Mouse (Mus musculus): Measurements from ENCODE around the gene Gm21887. TPM values are rescaled to one million over a fixed set of nuclear protein-coding genes. Genes with fewer than 3 reads are reported as not detected.
"Not testable (repeated sequence)": the region's sequence is repeated elsewhere in the genome, so short reads cannot be mapped to it uniquely, and the experiment has no call there.

Gm21887 gene
- polyA plus RNA-seq, 1 experiment from 2014 or later, result 229 TPM

DNA sequence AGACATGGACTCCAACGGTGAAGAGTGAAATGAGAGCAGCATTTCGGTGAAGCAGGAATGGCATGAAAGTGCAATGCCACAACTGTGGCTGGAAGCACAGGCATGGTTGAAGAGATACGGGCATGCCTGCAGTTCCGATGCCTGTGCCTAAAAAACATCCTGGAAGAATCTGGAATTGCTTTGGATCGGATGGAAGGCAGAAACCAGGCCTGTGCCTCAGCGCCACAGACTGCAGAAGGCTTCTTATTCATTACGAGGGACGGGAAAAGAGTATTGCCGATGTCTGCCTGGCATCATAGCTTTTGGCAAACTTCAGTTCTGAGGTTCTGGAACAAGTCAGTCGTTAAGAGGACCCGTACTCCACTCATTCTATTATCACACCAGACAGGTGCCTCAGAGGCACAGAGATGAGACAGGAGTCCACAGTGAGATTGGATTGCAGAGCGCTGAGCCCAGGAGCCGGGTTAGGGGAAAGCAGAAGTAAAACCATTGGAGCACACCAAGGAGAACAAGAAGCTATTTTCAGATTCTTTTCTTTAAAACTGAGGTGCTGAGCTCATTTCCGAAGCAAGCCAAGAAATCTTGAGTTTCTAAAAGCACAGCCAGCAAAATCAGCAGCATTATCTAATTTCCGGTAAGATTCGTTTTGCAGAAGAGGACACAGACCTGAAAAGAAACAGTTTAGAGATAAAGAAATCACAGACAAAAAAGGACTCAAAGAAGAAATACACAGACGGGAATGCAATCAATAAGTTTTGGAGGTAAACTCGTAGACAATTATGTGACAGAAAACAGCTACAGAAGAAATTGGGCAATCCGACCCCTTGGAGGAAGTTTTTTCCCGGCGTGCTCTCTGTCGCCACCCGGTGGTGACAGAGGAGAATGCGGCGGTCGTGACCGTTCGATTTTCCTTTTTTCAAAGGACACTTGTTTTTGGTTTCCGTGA lies 30.8 kb upstream of the Gm21887 start:
- not testable (repeated sequence) for H3K27me3 ChIP-seq (ENCODE audit: insufficient read depth, poor library complexity, severe bottlenecking)

DNA sequence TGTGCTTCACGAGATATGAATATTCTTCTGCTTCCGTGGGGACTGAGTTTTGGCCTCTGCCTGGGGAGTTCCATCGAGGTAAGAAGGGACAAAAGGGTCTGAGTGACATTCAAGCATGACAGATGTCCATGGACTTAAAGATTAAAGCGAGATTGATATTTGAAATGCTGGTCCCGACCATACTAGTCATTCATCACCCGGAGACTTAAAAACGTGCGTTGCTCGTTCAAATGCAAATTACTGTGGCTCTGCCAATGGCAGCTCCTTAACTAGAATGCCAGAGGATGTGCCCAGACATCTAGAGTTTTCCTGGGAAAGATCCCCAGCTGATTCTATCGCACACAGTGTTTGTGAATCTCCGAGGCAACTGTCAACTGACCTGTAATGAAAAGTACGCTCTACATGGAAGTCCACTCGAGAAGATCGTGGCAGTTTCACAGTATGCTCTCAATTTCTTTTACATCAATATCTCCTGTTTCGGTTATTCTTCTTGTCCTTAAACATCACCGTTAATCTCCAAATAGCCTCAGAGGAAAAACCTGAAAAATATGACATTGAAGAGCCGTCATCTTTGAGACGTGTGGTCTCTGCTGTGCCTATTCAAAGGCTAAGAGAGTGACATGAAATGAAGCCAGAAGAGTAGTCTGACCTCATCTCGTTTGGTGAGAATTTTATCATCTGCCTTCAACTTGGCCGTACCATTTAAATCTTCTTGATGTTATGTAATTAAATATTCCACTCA lies 29.8 kb upstream of the Gm21887 start:
- WGBS, result 86% methylated on average over 20 of the region's 20 CpGs
- not testable (repeated sequence) for DNase-seq (ENCODE audit: low spot score); H3K27me3 ChIP-seq (ENCODE audit: insufficient read depth, poor library complexity, severe bottlenecking); H3K27ac ChIP-seq; H3K4me3 ChIP-seq; H3K4me1 ChIP-seq (replicated peaks)
- Histone ChIP-seq H3K9me3 (peaks cover 94% of the 10 kb centered on the region), H3K36me3 (peaks cover 95% of the 10 kb centered on the region)

More for the DNA sequence above, 30.8 kb upstream of the Gm21887 start:
- peak; percentile 80 for DNase-seq (ENCODE audit: low spot score)
- peaks cover 94% of the 10 kb centered on the region for H3K9me3 ChIP-seq
- peaks cover 95% of the 10 kb centered on the region for H3K36me3 ChIP-seq
- not testable (repeated sequence) for H3K4me1 ChIP-seq (replicated peaks); H3K27ac ChIP-seq; H3K4me3 ChIP-seq
- 71% methylated on average over 29 of the region's 29 CpGs for WGBS

- peaks cover 94% of the 10 kb centered on the region for H3K9me3 ChIP-seq
- not testable (repeated sequence) for H3K27me3 ChIP-seq (ENCODE audit: insufficient read depth, poor library complexity, severe bottlenecking); H3K4me1 ChIP-seq (replicated peaks); H3K4me3 ChIP-seq; DNase-seq (ENCODE audit: low spot score); H3K27ac ChIP-seq
- 89% methylated on average over 6 of the region's 6 CpGs for WGBS
- H3K36me3 ChIP-seq, result peaks cover 95% of the 10 kb centered on the region
These were observed 29.3 kb upstream of the Gm21887 start for GRCm38 (mm10) chrX:169980203-169980556.

GRCm38 (mm10) chrX:169980809-169981289 lies 28.6 kb upstream of the Gm21887 start:
- Histone ChIP-seq H3K27me3 (ENCODE audit: insufficient read depth, poor library complexity, severe bottlenecking) (no peaks in the 10 kb centered on the region), H3K4me3 (no peak overlapping the region), H3K4me1 (replicated peaks) (no peaks in the 10 kb centered on the region), H3K27ac (no peak overlapping the region), H3K36me3 (peaks cover 95% of the 10 kb centered on the region), H3K9me3 (peaks cover 92% of the 10 kb centered on the region)
- WGBS, result 86% methylated on average over 12 of the region's 12 CpGs
- DNase-seq (ENCODE audit: low spot score), result no peak

DNA sequence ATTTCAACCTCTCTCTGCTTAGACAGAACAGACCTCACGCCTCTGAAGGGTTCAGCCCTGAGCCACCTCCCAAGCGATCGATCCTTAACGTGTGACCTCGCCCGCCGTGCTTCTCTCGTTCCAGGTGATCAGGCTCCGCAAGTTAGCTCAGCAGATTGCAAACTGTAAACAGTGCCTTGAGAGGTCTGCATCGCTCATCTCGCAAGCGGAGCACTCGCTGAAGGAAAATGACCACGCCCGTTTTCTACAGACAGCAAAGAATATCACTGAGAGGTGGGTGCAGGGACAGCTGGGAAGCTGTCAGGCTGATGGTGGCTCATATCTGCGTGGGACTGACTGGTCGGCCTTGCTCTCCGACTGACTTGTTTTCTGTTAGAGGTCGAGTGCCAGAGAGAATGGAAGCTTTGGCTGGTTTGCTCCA lies 27.7 kb upstream of the Gm21887 start:
- Histone ChIP-seq H3K36me3 (peaks cover 96% of the 10 kb centered on the region), H3K9me3 (peaks cover 93% of the 10 kb centered on the region)
- H3K4me1 ChIP-seq (replicated peaks); H3K27me3 ChIP-seq (ENCODE audit: insufficient read depth, poor library complexity, severe bottlenecking); H3K4me3 ChIP-seq; H3K27ac ChIP-seq; DNase-seq (ENCODE audit: low spot score): not testable (repeated sequence)
- 91% methylated on average over 19 of the region's 19 CpGs for WGBS

GRCm38 (mm10) chrX:169982606-169983400 lies 26.7 kb upstream of the Gm21887 start:
- H3K4me3 ChIP-seq; H3K27ac ChIP-seq; H3K27me3 ChIP-seq (ENCODE audit: insufficient read depth, poor library complexity, severe bottlenecking); DNase-seq (ENCODE audit: low spot score); H3K4me1 ChIP-seq (replicated peaks): not testable (repeated sequence)
- WGBS, result 93% methylated on average over 23 of the region's 23 CpGs
- Histone ChIP-seq H3K36me3 (peaks cover 93% of the 10 kb centered on the region), H3K9me3 (peaks cover 93% of the 10 kb centered on the region)

DNA sequence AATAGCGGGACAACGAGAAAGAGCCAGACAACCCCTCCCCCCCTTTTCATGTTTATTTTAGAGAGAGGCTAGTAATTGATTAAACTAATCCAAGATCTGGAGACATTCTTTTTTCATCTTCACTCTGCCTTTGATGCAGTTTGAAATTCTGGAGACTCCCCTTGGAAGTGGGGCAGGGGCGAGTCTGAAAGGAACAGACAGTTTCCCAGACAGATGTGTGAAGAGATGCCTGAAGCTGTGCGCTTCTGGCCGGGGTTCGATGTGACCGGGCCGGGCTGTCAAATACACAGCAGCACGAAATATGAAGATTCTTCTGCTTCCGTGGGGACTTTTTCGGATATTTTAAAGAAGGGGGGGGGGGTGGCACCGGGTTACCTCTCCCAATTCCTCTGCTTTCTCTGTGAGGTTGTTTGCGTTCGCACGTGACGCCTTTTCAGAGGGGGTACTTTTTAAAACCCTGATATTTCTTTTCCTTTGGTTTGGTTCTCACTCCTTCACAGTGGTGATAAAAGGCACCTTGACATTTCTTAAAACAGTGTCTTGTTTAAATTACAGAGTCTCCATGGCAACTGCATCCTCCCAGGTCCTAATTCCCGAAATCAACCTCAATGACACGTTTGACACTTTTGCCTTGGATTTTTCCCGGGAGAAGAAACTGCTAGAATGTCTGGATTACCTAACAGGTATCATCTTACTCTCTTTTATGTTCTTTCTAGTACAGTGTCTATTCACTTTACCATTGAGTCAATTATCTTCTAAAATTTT lies 25.9 kb upstream of the Gm21887 start:
- H3K27me3 ChIP-seq (ENCODE audit: insufficient read depth, poor library complexity, severe bottlenecking); DNase-seq (ENCODE audit: low spot score); H3K4me3 ChIP-seq; H3K27ac ChIP-seq; H3K4me1 ChIP-seq (replicated peaks): not testable (repeated sequence)
- Histone ChIP-seq H3K36me3 (peaks cover 90% of the 10 kb centered on the region), H3K9me3 (peaks cover 91% of the 10 kb centered on the region)
- 92% methylated on average over 19 of the region's 19 CpGs for WGBS

GRCm38 (mm10) chrX:169984331-169984730 lies 25.1 kb upstream of the Gm21887 start:
- not testable (repeated sequence) for H3K27me3 ChIP-seq (ENCODE audit: insufficient read depth, poor library complexity, severe bottlenecking); H3K4me1 ChIP-seq (replicated peaks); H3K4me3 ChIP-seq; DNase-seq (ENCODE audit: low spot score); H3K27ac ChIP-seq
- peaks cover 91% of the 10 kb centered on the region for H3K36me3 ChIP-seq
- H3K9me3 ChIP-seq, result peaks cover 91% of the 10 kb centered on the region
- WGBS, result 92% methylated on average over 7 of the region's 7 CpGs

DNA sequence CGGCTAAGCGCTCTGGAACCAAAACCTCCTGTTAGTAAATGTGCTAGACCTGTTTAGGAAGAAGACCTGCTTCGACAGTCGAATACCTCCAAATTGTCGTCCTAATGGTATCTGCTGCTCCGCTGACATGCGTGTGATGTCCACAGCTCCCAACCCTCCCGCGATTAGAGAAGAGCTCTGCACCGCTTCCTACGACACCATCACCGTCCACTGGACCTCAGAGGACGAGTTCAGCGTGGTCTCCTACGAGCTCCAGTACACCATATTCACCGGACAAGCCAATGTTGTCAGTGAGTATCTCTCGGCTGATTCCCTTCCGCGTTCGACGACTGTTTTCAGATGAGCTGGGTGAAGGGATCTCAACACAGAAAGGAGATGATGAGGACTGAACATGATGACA lies 24.6 kb upstream of the Gm21887 start:
- 92% methylated on average over 21 of the region's 21 CpGs for WGBS
- Histone ChIP-seq H3K36me3 (peaks cover 91% of the 10 kb centered on the region), H3K9me3 (peaks cover 90% of the 10 kb centered on the region)
- H3K27ac ChIP-seq; H3K4me1 ChIP-seq (replicated peaks); H3K27me3 ChIP-seq (ENCODE audit: insufficient read depth, poor library complexity, severe bottlenecking); H3K4me3 ChIP-seq; DNase-seq (ENCODE audit: low spot score): not testable (repeated sequence)

GRCm38 (mm10) chrX:169985796-169986195 lies 23.7 kb upstream of the Gm21887 start:
- Histone ChIP-seq H3K9me3 (peaks cover 88% of the 10 kb centered on the region), H3K36me3 (peaks cover 90% of the 10 kb centered on the region)
- H3K4me1 ChIP-seq (replicated peaks); H3K27ac ChIP-seq; DNase-seq (ENCODE audit: low spot score); H3K4me3 ChIP-seq; H3K27me3 ChIP-seq (ENCODE audit: insufficient read depth, poor library complexity, severe bottlenecking): not testable (repeated sequence)
- WGBS, result 85% methylated on average over 18 of the region's 18 CpGs

GRCm38 (mm10) chrX:169986519-169987367 lies 22.7 kb upstream of the Gm21887 start:
- not testable (repeated sequence) for H3K4me1 ChIP-seq (replicated peaks); H3K27me3 ChIP-seq (ENCODE audit: insufficient read depth, poor library complexity, severe bottlenecking)
- peak overlapping the region; percentile 50 for H3K27ac ChIP-seq
- peak overlapping the region; percentile 31 for H3K4me3 ChIP-seq
- WGBS, result 57% methylated on average over 51 of the region's 51 CpGs
- peak; percentile 70 for DNase-seq (ENCODE audit: low spot score)
- H3K36me3 ChIP-seq, result peaks cover 80% of the 10 kb centered on the region
- H3K9me3 ChIP-seq, result peaks cover 78% of the 10 kb centered on the region

Measured in hindbrain, embryonic 10.5 days (tissue).